Mouse (Mus musculus) spleen, postnatal 36 days (tissue): ENCODE measurements around the gene Frmd5.

Experiments used
- DNase-seq, 2 experiments: peaks; one replicate each; pipeline ENCODE4 v3.0.0; 2022; ENCODE audit warnings: low spot score in 2 of 2, mixed read lengths in 1 of 2

Frmd5 gene

GRCm38 (mm10) chr2:121761281-121761795 lies 45.5 kb downstream of the Frmd5 start:
- no peak for DNase-seq

GRCm38 (mm10) chr2:121760646-121761045 lies 46.2 kb downstream of the Frmd5 start:
- DNase-seq: no peak

GRCm38 (mm10) chr2:121758258-121758657 lies 48.6 kb downstream of the Frmd5 start:
- DNase-seq: no peak

- DNase-seq: no peak
These were observed 50.6 kb downstream of the Frmd5 start for GRCm38 (mm10) chr2:121756336-121756735.

- no peak for DNase-seq
These were observed 51.8 kb downstream of the Frmd5 start for GRCm38 (mm10) chr2:121755056-121755455.

GRCm38 (mm10) chr2:121750121-121750520 lies 56.8 kb downstream of the Frmd5 start:
- no peak for DNase-seq

GRCm38 (mm10) chr2:121741151-121741550 lies 65.7 kb downstream of the Frmd5 start:
- DNase-seq: no peak

- no peak for DNase-seq
These were observed 67.5 kb downstream of the Frmd5 start for GRCm38 (mm10) chr2:121739410-121739809.

GRCm38 (mm10) chr2:121733426-121733825 lies 73.5 kb downstream of the Frmd5 start:
- no peak for DNase-seq

- no peak for DNase-seq
These were observed 76.4 kb downstream of the Frmd5 start for GRCm38 (mm10) chr2:121730486-121730885.

- no peak for DNase-seq
These were observed 77.8 kb downstream of the Frmd5 start for GRCm38 (mm10) chr2:121728907-121729575.

GRCm38 (mm10) chr2:121724866-121725265 lies 82.0 kb downstream of the Frmd5 start:
- no peak for DNase-seq

- DNase-seq: no peak
These were observed 83.1 kb downstream of the Frmd5 start for GRCm38 (mm10) chr2:121723796-121724195.

- no peak for DNase-seq
These were observed 87.9 kb downstream of the Frmd5 start for GRCm38 (mm10) chr2:121719000-121719399.

GRCm38 (mm10) chr2:121717133-121717532 lies 89.8 kb downstream of the Frmd5 start:
- no peak for DNase-seq

GRCm38 (mm10) chr2:121713567-121713966 lies 93.3 kb downstream of the Frmd5 start:
- no peak for DNase-seq

GRCm38 (mm10) chr2:121711748-121712384 lies 95.0 kb downstream of the Frmd5 start:
- DNase-seq: no peak

GRCm38 (mm10) chr2:121709096-121709495 lies 97.8 kb downstream of the Frmd5 start:
- no peak for DNase-seq

- DNase-seq: no peak
These were observed 99.4 kb downstream of the Frmd5 start for GRCm38 (mm10) chr2:121707461-121707860.

GRCm38 (mm10) chr2:121705756-121706155 lies 101.1 kb downstream of the Frmd5 start:
- DNase-seq: no peak

- no peak for DNase-seq
These were observed 107.6 kb downstream of the Frmd5 start for GRCm38 (mm10) chr2:121699331-121699730.

- no peak for DNase-seq
These were observed 111.5 kb downstream of the Frmd5 start for GRCm38 (mm10) chr2:121695436-121695835.

- no peak for DNase-seq
These were observed 118.8 kb downstream of the Frmd5 start for GRCm38 (mm10) chr2:121688107-121688506.
